Mouse (Mus musculus): ENCODE data around the gene Iqcd.

GRCm38 (mm10) chr5:120587616-120587926 lies 1.2 kb upstream of the Iqcd start:
- no peak for TF ChIP-seq GATA1 (IDR thresholded peaks at IDR 0.05; ENCODE audit: borderline replicate concordance, low read length)
- no peak for TF ChIP-seq FLI1 (IDR thresholded peaks at IDR 0.05; ENCODE audit: low read length)

Data from megakaryocyte, embryonic 14.5 days (primary cell).